Mouse (Mus musculus) kidney, embryonic 14.5 days (tissue): ENCODE data around the gene Itm2b. TPM values are rescaled to one million over a fixed set of nuclear protein-coding genes. Genes with fewer than 3 reads are reported as not detected.

Experiments
- ATAC-seq: fragments of 200-750 bp; cut with Nextera tagmentation; 2 replicates; pipeline ENCODE4 v1.8.0; 2017; ENCODE audit warnings: moderate number of reproducible peaks, mild to moderate bottlenecking, moderate TSS enrichment, moderate library complexity; ENCODE audit not compliant: low FRiP score, low TSS enrichment
- H3K27ac ChIP-seq: fragments of 300-500 bp; sonication (generic); 2 replicates; pipeline ENCODE4 v1.5.1; 2014; ENCODE audit warnings: low read depth, mild to moderate bottlenecking, low read length, moderate library complexity, mixed read lengths
- H3K27me3 ChIP-seq: fragments of 300-500 bp; sonication (generic); 2 replicates; pipeline ENCODE4 v1.6.1; 2014; ENCODE audit warnings: mild to moderate bottlenecking, low read length; ENCODE audit not compliant: control insufficient read depth, insufficient read depth
- H3K36me3 ChIP-seq: fragments of 300-500 bp; sonication (generic); 2 replicates; pipeline ENCODE4 v1.6.1; 2014; ENCODE audit warnings: low read length, mixed read lengths; ENCODE audit not compliant: control insufficient read depth, insufficient read depth
- H3K4me1 ChIP-seq: fragments of 300-500 bp; sonication (generic); 2 replicates; pipeline ENCODE4 v1.6.1; 2014; ENCODE audit warnings: low read length, mixed read lengths; ENCODE audit not compliant: control insufficient read depth, insufficient read depth
- H3K4me2 ChIP-seq: fragments of 300-500 bp; sonication (generic); replicated peaks from 2 replicates; pipeline ENCODE4 v1.6.1; 2014; ENCODE audit warnings: low read depth, mild to moderate bottlenecking, low read length
- H3K4me3 ChIP-seq: fragments of 300-500 bp; sonication (generic); 2 replicates; pipeline ENCODE4 v1.5.1; 2014; ENCODE audit warnings: mild to moderate bottlenecking, low read length
- H3K9ac ChIP-seq: fragments of 300-500 bp; sonication (generic); 2 replicates; pipeline ENCODE4 v1.6.1; 2014; ENCODE audit warnings: low read depth, mild to moderate bottlenecking, low read length, moderate library complexity
- H3K9me3 ChIP-seq: fragments of 300-500 bp; sonication (generic); 2 replicates; pipeline ENCODE4 v1.6.1; 2016; ENCODE audit warnings: low read length; ENCODE audit not compliant: control insufficient read depth
- WGBS: fragments of 180-500 bp; shearing (Covaris S2); extraction: QIAGEN DNeasy Blood & Tissue Kit; methylation state at CpG from one replicate; pipeline ENCODE4 v1.1.7; 2014; 5-methylcytosine and 5-hydroxymethylcytosine counted together
- polyA plus RNA-seq: library from polyadenylated mRNA; unstranded; fragments of >200 nt; fragmentation: Nextera tagmentation; extraction: Ambion mirVana; gene quantifications from 2 replicates; pipeline ENCODE4 v1.2.1, GENCODE M21; 2014

Itm2b gene
- polyA plus RNA-seq, 1 experiment from 2014 or later, result 844 TPM

GRCm38 (mm10) chr14:73375445-73375844 is 9.6 kb downstream of the Itm2b start:
- no peak overlapping the region for H3K9ac ChIP-seq
- no peak overlapping the region for H3K27ac ChIP-seq
- ATAC-seq, result no peak
- WGBS, result 86% methylated on average over 8 of the region's 8 CpGs
- peaks cover 24% of the 10 kb centered on the region for H3K36me3 ChIP-seq
- no peaks in the 10 kb centered on the region for H3K27me3 ChIP-seq
- no peak overlapping the region for H3K4me2 ChIP-seq
- H3K4me3 ChIP-seq, result no peak overlapping the region
- peaks cover 32% of the 10 kb centered on the region for H3K4me1 ChIP-seq
- H3K9me3 ChIP-seq, result no peaks in the 10 kb centered on the region

DNA sequence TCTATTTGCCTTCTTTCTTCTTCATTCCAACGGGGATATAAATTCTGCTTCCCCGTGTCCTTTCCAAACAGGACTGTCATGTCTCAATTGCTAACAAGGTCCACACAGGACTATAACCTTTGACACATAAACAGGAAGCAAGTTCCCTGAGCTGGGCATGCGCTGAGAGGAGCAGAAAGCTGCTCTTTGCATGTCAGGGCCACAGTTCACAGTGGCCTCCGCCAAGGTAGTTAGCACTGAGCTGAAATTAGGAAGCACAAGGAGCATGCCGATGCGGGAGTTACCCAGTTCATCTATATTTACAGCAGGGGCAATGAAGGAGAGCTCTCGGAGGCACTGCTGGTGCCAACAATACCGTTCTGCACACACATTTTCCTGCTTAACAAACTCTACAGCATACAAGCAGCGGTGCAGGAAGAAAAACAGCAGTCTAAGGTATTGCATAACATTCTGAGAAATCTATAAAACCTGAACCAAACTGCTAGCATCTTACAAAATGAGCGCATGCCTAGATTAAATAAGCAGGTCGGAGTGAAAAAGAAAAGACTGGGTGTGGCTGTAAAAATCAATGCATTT is 10.7 kb downstream of the Itm2b start:
- ATAC-seq, result no peak
- Histone ChIP-seq H3K27ac (peak overlapping the region; percentile 27; the same call in 1 of the 2 replicates), H3K9ac (peak overlapping the region; percentile 28; the same call in 1 of the 2 replicates), H3K4me3 (no peak overlapping the region), H3K4me1 (peaks cover 32% of the 10 kb centered on the region), H3K9me3 (no peaks in the 10 kb centered on the region), H3K27me3 (no peaks in the 10 kb centered on the region), H3K4me2 (no peak overlapping the region; the same call in 1 of the 2 replicates), H3K36me3 (peaks cover 24% of the 10 kb centered on the region)
- WGBS, result 29% methylated on average over 11 of the region's 11 CpGs

- 61% methylated on average over 8 of the region's 8 CpGs for WGBS
- Histone ChIP-seq H3K27me3 (no peaks in the 10 kb centered on the region), H3K9ac (no peak overlapping the region), H3K36me3 (peaks cover 21% of the 10 kb centered on the region), H3K9me3 (no peaks in the 10 kb centered on the region), H3K4me1 (peaks cover 32% of the 10 kb centered on the region), H3K27ac (no peak overlapping the region), H3K4me2 (no peak overlapping the region), H3K4me3 (no peak overlapping the region)
- ATAC-seq, result no peak
Observed at GRCm38 (mm10) chr14:73373606-73374005, 11.5 kb downstream of the Itm2b start.

DNA sequence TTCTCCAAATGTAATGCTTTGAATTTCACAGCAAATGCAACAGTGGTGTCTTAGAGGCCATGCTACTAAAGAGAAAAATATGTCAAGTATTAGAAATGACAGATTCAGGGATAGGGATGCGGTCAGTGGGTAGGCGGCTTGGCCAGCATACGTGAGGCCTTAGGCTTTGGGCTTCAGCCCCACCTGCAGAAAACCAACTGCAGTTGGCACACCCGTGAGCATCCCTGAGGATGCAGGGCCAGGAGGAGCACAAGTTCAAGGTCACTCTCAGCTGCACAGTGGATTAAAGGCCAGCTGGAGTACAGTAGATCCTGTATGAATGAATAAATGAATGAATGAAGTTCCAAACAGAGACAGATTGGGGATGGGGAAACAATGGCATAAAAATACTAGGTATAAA is 12.1 kb downstream of the Itm2b start:
- Histone ChIP-seq H3K4me2 (no peak overlapping the region), H3K27ac (no peak overlapping the region), H3K36me3 (peaks cover 23% of the 10 kb centered on the region), H3K27me3 (no peaks in the 10 kb centered on the region), H3K4me3 (no peak overlapping the region), H3K4me1 (peaks cover 32% of the 10 kb centered on the region), H3K9ac (no peak overlapping the region), H3K9me3 (no peaks in the 10 kb centered on the region)
- ATAC-seq, result no peak
- 90% methylated on average over 4 of the region's 4 CpGs for WGBS

DNA sequence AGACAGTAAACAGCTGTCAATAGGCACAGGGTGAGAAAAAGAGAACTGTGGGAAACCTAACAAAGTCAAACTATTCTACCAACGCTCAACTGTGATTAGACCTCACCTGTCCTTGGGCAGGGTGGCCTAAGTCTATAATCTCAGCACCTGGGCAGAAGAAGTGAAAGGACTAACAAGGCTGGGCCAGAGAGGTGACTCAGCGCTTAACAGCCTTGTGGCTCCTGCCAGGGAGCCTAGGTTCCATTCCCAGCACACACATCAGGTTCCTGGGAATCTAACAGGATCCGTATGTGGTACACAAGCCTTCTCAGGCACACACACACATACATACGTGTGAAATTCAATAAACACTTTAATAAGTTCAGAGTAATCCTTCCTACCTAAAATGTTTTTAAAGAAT is 13.5 kb downstream of the Itm2b start:
- H3K4me1 ChIP-seq, result peaks cover 32% of the 10 kb centered on the region

DNA sequence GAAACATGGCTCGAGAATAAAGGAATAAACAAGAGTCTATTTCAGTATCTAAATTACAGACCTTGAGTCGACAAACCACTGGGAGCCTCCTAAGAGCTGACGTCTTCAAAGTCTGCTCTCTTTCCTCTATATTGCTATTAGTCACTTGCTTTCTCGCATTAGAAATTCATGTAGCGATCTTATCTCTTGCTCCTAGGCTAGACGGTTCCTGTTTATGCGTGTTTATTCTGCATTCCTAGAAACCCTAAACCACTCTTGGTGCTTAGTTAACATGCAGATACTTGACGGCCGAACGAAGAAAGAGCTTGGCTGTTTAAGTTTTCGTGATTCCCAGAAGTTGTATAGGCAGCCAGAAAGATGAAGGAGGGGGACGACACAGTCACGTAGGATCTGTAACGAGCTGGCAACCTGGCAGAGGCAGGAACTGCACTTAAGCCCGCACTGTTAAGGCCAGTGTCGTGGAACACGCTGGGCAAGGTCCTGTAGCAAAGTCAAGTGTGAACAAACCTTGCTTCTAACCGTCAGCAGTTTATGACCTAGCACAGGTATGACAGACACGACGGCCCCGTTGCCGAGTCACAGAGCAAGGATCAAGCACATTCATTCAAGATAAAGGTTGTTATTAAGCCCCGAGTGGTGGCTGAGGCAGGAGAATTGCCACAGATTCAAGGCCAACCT is 14.3 kb downstream of the Itm2b start:
- peak overlapping the region; percentile 39; the same call in 1 of the 2 replicates for H3K27ac ChIP-seq
- WGBS, result 75% methylated on average over 23 of the region's 23 CpGs
- peaks cover 29% of the 10 kb centered on the region for H3K4me1 ChIP-seq
- ATAC-seq, result no peak
- H3K4me3 ChIP-seq, result no peak overlapping the region
- no peak overlapping the region for H3K4me2 ChIP-seq
- H3K9ac ChIP-seq, result no peak overlapping the region
- peaks cover 44% of the 10 kb centered on the region for H3K36me3 ChIP-seq
- H3K9me3 ChIP-seq, result no peaks in the 10 kb centered on the region
- no peaks in the 10 kb centered on the region for H3K27me3 ChIP-seq

More for the DNA sequence above, 13.5 kb downstream of the Itm2b start:
- Histone ChIP-seq H3K4me2 (no peak overlapping the region), H3K27ac (0 out of 2 replicates have a peak overlapping the region, but pooled peaks have one; percentile 39), H3K36me3 (peaks cover 37% of the 10 kb centered on the region), H3K9ac (no peak overlapping the region), H3K4me3 (no peak overlapping the region), H3K27me3 (no peaks in the 10 kb centered on the region), H3K9me3 (no peaks in the 10 kb centered on the region)
- 86% methylated on average over 4 of the region's 4 CpGs for WGBS
- no peak for ATAC-seq

- Histone ChIP-seq H3K9me3 (no peaks in the 10 kb centered on the region), H3K27ac (no peak overlapping the region), H3K4me3 (no peak overlapping the region), H3K27me3 (no peaks in the 10 kb centered on the region), H3K9ac (no peak overlapping the region), H3K36me3 (peaks cover 51% of the 10 kb centered on the region), H3K4me1 (peaks cover 25% of the 10 kb centered on the region), H3K4me2 (no peak overlapping the region)
- 81% methylated on average over 11 of the region's 11 CpGs for WGBS
- ATAC-seq, result no peak
Observed at GRCm38 (mm10) chr14:73370078-73370670, 14.9 kb downstream of the Itm2b start.

DNA sequence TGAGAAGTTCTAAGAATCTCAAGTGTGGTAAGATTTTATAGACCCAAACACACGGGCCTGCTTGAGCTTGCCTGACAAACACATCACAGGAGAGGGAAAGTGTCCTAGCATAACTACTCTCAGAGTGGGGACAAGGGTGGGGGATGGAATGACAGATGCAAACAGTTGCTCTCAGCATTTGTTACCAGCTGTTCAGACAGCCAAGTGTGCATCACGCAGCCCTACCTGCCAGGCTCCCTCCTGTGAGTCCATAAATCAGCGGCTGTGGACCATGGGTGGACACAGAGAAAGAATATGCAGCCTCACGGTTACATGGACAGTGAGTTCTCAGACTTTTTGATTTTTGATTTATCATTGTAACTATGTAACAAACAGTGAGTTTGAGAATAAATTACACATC is 15.5 kb downstream of the Itm2b start:
- H3K36me3 ChIP-seq, result peaks cover 56% of the 10 kb centered on the region
- WGBS, result 67% methylated on average over 4 of the region's 4 CpGs
- no peaks in the 10 kb centered on the region for H3K9me3 ChIP-seq
- ATAC-seq, result no peak
- H3K4me1 ChIP-seq, result peaks cover 20% of the 10 kb centered on the region
- H3K9ac ChIP-seq, result no peak overlapping the region
- no peak overlapping the region for H3K27ac ChIP-seq
- no peaks in the 10 kb centered on the region for H3K27me3 ChIP-seq
- H3K4me3 ChIP-seq, result no peak overlapping the region
- H3K4me2 ChIP-seq, result no peak overlapping the region

DNA sequence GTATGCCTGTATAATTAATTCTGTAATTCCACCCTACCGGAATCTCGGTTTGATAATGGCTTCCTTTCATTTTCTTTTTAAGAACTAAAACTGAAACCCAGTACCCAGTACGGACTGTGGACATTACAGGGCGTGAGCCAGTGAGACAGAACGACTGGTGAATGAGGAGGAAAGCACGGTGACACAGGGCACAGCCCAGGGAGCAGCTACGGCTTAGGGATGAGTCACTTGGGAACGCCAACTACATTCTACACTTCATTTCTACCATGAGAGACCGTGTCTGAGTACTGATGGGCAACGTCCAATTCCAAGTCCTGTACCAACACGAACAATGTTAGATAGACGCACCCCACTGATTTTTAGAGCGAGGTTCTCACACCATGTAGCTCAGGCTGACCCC is 16.1 kb downstream of the Itm2b start:
- no peaks in the 10 kb centered on the region for H3K9me3 ChIP-seq
- no peak overlapping the region for H3K9ac ChIP-seq
- H3K36me3 ChIP-seq, result peaks cover 62% of the 10 kb centered on the region
- ATAC-seq, result no peak
- H3K27me3 ChIP-seq, result no peaks in the 10 kb centered on the region
- H3K4me1 ChIP-seq, result peaks cover 13% of the 10 kb centered on the region
- no peak overlapping the region for H3K27ac ChIP-seq
- H3K4me3 ChIP-seq, result no peak overlapping the region
- H3K4me2 ChIP-seq, result no peak overlapping the region
- WGBS, result 91% methylated on average over 13 of the region's 13 CpGs
